Mouse (Mus musculus): Measurements from ENCODE around the gene Smox.

The Smox gene

GRCm38 (mm10) chr2:131513477-131513876, 22.2 kb downstream of the Smox start:
- DNase-seq (ENCODE audit: low read depth, low spot score), result peak; percentile 26

- DNase-seq (ENCODE audit: low read depth, low spot score), result no peak
Observed at GRCm38 (mm10) chr2:131514055-131514621, 22.8 kb downstream of the Smox start.

DNA sequence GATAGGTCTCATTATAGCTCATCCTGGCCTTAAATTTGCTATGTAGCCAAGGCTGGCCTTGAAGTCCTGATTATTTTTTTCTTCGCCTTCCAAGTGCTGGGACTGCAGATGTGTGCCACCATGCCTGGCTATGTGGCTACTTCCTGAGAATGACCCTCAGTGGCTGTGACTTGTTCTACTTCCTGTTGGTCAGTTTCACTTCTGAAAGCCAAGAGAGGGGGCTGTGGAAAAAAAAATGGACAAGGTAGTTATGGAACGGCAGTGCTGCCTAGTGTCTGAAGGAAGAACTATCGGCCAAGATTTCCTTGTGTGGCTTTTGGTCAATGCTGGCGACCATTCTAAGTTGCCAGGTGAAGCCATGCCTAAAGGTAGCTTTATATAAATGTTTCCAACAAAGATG, 26.3 kb downstream of the Smox start:
- DNase-seq (ENCODE audit: low read depth, low spot score), result no peak

GRCm38 (mm10) chr2:131518790-131519189, 27.5 kb downstream of the Smox start:
- no peak for DNase-seq (ENCODE audit: low read depth, low spot score)

GRCm38 (mm10) chr2:131520743-131521142, 29.4 kb downstream of the Smox start:
- DNase-seq (ENCODE audit: low read depth, low spot score), result no peak

DNA sequence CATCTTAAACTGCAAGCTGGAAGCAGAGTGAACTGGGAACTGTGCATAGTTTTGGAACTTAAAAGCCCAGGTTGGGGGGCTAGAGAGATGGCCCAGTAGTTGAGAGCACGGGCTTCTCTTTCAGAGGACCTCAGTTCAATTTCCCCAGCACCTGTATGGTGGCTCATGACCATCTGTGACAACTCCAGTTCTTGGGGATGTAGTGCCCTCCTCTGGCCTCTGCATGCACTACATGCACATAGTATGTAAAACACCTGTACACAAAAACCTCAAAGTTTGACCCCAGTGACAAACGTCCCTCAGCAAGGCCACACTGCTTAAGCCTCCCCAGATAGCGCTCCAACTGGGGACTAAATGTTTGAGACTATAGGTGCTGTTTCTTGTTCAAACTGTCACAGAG, 35.8 kb downstream of the Smox start:
- peak; percentile 62 for DNase-seq (ENCODE audit: low read depth, low spot score)

- DNase-seq (ENCODE audit: low read depth, low spot score), result peak; percentile 92
Observed at GRCm38 (mm10) chr2:131529898-131530622, 38.8 kb downstream of the Smox start.

DNA sequence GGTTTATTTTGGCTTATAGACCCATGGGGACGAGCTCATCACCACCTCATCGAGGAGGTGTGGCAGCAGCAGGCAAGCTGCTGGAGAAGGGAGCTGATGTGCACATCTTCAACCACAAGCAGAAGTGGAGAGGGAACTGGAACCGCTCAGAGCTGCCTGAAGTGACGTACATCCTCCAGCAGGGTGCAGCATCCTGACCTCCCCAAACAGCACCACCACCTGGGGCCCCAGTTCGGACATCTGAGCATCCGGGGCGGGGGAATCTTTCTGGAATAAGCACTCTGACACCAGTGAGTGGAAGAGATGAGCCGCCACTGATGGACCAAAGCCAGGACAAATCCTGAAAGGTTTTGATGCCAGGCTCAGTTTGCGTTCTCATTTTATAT, 39.3 kb downstream of the Smox start:
- DNase-seq (ENCODE audit: low read depth, low spot score), result peak; percentile 84

DNA sequence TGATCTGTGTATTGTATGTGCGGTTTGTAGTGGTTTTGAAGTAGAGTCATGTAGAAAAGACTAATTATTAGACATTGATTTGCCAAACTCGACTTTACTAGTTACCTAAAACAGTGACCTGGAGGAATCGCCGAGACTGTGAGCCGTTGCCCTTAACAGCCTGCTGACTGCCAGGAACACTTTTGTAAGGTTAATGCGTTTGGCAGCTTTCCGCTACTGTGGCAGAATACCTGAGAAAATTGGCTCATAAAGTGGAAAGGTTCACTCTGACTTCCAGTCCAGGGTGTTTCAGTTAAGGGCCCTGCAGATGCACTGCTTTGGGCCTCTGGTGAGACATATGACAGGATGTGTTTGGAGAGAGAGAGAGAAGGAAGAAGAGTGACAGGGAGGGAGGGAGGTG, 40.0 kb downstream of the Smox start:
- DNase-seq (ENCODE audit: low read depth, low spot score), result no peak

GRCm38 (mm10) chr2:131535168-131535567, 43.9 kb downstream of the Smox start:
- no peak for DNase-seq (ENCODE audit: low read depth, low spot score)

- DNase-seq (ENCODE audit: low read depth, low spot score), result no peak
Observed at GRCm38 (mm10) chr2:131538341-131538740, 47.0 kb downstream of the Smox start.

GRCm38 (mm10) chr2:131539780-131540179, 48.5 kb downstream of the Smox start:
- DNase-seq (ENCODE audit: low read depth, low spot score), result no peak

DNA sequence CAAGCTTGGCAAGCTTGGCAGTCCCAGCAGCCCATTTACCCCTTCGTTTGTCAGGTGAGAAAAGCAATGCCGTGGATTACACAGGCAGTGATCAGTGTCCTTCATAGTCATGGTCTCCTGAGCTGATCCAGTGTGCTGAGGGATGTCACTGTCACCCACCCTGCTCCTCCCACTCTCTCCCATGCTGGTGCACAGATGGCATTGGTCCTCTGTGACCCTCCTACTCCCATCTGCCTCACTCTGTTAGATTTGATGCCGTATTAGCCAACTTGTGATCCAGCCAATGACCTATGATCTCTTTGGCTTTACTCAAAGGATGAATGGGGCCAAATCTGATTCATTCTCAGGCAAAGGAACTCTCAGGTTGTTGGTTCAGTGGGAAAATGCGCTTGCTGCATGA, 50.4 kb downstream of the Smox start:
- no peak for DNase-seq (ENCODE audit: low read depth, low spot score)

DNA sequence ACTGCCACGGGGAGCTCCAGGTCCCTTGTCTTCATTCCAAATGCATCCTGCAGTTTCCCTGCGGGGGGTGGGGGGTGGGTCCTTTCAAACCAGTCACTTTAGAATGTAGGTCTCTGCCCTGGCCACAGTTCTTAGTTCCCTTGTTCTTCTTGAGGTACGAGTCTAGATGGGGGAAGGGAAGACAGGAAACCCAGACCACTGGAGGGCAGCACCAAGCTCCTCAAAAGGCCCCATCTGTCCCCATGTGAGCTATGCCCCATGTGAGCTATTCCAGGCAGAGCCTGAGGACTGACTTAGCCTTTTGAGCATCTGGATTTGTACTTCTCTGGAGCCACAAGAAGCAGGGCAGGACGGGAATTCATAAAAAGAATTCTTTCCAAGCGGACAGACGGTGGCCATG, 51.2 kb downstream of the Smox start:
- DNase-seq (ENCODE audit: low read depth, low spot score), result peak; percentile 51

DNA sequence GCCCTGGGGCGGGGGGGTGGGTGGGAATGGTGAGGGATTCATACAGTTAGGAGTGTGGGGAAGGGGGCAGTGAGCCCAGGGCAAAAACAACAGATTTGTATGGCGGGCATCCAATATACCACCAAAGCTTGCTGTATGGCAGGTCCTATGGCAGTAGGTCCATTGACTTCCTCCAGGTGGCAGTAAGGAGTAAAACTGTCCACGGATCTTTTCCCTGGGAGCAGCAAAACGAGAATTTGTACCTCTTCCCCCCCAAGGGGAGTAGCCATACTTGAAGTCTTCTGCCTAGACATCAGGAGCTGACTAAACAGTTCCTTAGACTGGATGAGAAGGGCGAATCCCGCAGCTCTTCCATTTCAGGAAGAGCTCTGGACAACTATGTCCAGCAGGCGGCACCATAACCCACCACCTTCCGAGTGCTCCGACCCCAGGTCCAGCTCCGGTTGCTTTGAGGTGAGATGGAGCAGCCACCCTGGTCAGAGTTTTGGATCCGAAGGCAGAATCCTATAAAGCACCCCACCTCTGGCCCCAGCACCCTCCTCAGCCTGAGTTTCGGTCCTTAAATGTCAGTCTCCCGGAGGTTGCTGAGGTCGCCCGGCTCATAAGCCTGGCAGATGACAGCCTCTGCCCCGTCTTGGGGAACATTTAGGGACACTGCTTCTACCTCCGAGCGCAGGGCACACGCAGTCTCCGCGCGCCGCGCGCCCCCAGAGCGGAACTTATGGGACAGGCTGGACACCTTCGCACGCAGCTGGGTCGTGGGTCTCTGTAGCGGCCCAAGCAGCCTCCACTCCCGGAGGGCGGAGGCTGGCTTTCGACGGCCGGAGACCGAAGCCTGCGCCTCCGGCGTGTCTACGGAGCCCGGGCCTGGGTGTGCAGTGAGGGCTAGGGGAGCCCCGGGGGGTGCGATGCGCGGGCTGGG, 54.4 kb downstream of the Smox start:
- peak; percentile 50 for DNase-seq (ENCODE audit: low read depth, low spot score)

DNA sequence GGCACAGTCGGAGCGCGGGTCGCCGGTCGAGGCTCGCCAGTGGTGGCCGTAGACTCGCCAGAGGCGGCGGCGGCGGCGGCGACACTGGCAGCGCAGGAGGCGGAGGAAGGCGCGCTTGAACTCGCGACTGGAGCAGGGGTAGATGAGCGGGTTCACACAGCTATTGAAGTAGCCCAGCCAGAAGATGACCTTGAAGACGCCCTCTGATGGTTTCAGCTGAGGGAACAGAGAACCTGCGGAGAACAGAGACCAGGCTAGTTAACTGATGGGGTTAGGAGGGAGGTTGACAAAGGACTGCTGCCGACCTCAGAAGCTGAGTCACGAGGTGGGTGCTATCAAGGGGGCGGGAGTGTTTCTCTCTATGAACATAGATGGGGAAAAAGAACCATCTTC, 55.0 kb downstream of the Smox start:
- no peak for DNase-seq (ENCODE audit: low read depth, low spot score)

GRCm38 (mm10) chr2:131546745-131547408, 55.6 kb downstream of the Smox start:
- no peak for DNase-seq (ENCODE audit: low read depth, low spot score)

DNA sequence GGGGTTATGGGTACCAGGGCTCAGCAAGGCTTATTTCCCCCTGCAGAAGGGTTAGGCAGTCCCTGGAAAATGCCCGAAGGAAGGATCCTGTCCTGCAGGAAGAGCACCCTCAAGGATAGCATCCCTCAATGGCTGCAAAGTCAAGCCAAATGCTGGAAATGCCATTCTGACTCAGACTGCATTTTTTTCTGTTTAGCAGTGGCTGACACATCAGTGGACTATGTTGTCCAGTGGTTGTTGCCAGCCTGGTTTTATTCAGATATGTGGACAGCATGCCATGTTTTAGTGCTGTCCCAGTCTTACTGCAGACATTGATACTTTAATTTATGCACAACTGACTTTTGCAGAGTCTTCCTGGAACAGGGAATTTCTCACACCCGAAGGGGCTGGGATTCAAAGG, 57.0 kb downstream of the Smox start:
- peak; percentile 96 for DNase-seq (ENCODE audit: low read depth, low spot score)

GRCm38 (mm10) chr2:131549090-131549489, 57.8 kb downstream of the Smox start:
- no peak for DNase-seq (ENCODE audit: low read depth, low spot score)

- DNase-seq (ENCODE audit: low read depth, low spot score), result peak; percentile 36
Observed at GRCm38 (mm10) chr2:131550474-131550873, 59.2 kb downstream of the Smox start.

DNA sequence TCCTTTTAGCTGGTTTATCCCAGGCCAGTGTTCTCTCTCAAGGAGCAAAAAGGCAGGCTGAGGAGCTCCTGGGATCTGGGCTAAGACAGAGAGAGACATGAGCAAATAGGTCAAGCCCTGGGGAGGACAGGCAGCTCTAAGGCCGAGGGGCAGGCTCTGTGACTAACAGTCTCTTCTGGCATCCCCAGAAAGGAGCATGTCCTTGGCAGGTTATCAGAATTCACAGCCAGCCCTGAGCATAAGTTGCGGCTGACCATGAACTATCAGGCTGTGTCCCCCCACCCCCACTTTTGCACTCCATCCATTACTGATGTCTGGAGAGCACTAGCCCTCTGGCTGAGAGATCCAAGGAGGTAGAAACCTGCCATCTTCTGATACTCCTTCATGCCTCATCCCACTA, 59.6 kb downstream of the Smox start:
- DNase-seq (ENCODE audit: low read depth, low spot score), result peak; percentile 81
